Mouse (Mus musculus) gastrocnemius, postnatal 36 days (tissue): Measurements from ENCODE around the gene Chd9. TPM values are rescaled to one million over a fixed set of nuclear protein-coding genes. Genes with fewer than 3 reads are reported as not detected.
"Not testable (repeated sequence)": the region's sequence is repeated elsewhere in the genome, so short reads cannot be mapped to it uniquely, and the experiment has no call there.

Experiments used
- DNase-seq, 2 experiments: peaks; one replicate each; pipeline ENCODE4 v3.0.0; 2022
- intact Hi-C: fragments of 180-260 bp; cut with DNase I; formaldehyde crosslinking; loops from one replicate; pipeline ENCODE4 v1.15.1; 2025
- total RNA-seq, 2 experiments: library from RNA; stranded (reverse); gene quantifications; 2 replicates each; pipeline ENCODE4 v1.2.3; 2021

Chd9 gene
- total RNA-seq, 2 experiments from 2014 or later: 47.5 to 68.0 TPM

DNA sequence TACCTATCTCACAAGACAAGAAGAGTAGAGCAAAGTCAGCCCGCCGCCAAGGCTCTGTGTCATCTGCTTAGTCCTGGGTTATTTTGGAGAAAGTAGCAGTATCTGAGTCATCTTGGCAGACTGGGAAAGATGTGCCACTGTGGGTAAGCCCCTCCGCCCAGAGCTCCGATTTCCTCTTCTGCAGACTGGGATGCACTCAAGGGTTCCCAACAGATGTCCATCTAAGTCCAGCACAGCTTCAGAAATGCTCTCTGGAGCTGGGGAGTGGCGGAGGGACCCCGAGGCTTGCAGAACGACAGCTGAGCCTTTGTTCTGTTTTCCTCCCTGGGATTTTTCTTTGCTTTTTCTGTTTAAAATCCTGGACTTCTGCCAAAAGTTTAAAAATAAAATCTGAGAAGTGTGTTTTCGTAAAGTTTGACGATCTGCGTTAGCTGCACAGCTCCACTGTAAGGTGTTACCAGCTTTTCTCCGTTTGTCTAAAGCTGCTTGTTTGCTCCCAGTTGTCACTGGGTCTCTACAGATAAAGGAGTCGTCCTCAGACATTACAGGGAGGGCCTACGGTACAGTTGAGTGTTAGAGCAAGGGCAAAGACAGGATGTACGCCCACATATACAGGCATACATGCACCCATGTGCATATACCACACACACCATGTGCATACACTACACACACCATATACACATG is 66.2 kb downstream of the Chd9 start:
- DNase-seq: no peak
- intact Hi-C loops: no loop called here

DNA sequence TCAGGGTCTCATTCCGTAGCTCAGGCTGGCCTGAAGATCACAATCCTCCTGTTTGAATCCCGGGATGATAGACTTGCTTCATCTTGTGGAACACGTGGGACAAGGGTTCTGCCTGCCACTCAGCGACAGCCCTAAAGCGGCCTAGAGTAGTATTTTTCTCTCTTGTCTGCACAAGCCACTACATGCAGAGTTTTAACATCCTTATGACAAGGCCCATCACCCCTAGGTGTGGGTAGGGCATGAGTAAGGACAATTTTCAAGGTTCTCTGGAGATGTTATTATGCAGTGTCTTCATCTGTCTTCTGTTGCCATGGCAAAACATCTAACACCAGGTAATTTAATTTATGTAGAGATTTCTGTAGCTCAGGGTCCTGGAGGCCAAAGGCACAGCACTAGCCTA is 69.2 kb downstream of the Chd9 start:
- DNase-seq: no peak
- intact Hi-C loops: no loop called here

DNA sequence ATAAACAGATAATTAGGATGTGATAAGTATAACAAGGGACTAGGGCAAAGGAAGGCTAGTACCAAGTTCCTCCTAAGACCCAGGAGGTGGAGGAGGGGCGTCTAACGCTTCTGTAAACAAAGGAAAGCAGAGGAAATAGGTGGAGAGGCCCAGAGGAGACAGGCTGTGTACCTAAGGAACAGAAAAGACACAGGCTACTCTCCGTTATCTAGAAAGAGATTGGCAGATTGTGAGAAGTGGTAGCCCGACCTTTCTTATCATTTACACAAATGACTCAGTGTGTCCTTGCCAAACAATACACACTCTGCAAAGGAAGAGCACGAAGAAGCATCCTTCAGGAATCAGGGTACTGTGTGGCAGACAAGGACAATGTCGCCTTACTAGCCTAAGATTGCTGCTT is 70.4 kb downstream of the Chd9 start:
- intact Hi-C loops: no loop called here
- DNase-seq: no peak

DNA sequence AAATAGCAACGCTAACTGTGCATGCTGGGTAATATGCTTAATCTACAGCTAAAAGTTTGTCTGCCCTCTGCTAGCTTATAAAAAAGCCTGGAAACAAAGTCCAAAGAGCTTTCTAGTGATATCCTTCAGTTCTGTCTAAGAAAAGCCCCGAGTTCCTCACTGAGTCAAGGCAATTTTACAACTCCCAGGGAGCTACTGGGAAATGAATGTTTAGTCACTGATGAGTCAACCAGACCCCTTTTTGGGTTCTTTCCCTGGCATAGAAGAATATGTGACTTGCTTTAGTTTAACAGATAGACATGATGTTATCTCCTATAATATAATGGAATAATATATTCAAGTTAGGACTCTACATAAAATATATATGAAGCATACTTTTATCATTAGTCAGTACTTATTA is 73.8 kb downstream of the Chd9 start:
- intact Hi-C loops: no loop called here
- no peak for DNase-seq

DNA sequence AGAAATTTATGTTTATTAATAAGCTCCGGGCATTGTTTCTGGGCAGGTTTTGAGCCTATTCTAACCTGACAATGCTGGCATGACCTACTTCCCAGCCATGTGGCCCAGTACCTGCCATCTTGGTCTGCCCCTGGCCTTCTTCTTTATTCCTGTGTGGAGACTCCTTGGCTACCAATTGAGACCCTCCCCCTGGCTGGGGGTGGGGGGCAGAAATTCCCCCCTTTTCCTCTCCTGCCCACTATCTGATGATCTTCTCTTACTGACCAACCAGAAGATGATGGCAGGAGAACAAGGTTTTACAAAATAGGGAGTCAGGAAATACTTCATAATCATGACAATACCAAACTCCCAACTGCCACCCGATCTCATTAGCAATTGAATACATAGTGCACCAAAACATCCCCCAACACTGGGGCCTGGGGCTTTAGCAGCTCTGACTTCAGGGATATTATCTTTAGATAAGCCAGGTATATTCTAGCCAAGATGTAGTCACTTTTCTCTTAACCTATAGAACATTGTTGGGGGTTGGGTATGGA is 76.1 kb downstream of the Chd9 start:
- DNase-seq: no peak
- intact Hi-C loops: no loop called here

DNA sequence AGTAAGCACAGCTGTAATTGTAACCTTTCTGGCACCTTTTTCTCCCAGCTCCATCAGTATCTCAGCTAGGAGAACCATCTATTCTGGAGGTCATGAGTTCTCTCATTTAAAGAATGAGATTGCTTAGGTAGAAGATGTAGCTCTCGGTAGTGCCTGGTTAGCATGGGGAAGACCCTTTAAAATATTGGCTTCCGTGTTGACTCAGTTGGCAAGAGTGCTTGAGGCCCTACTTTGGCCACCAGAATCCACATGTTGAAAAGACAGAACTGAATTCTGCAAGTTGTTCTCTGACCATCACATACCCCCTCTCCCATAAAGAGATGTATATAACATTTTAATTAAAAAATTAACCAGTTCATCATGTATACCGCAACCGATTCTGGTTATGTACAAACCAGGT is 78.8 kb downstream of the Chd9 start:
- DNase-seq: no peak
- intact Hi-C loops: loop anchor here (5.0 kb wide), 1 partner anchor 35 kb away; no protein-coding TSS in a partner anchor

DNA sequence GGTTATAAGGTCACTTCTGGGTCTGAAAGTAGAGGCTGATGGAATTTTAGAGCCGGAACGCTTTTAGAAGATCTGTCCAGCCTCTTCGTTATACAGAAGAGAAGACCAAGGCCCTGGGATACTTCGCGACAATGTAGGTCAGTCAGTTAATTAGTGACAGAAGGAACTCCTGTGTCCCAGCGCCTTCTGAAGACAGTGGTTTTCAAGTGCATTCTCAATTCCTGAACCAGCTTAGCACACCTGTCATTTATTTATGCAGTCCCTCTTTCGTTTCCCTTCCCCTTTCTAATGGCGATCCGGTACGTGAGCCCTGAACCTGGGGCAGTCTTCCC is 79.3 kb downstream of the Chd9 start:
- intact Hi-C loops: loop anchor here (5.0 kb wide), 1 partner anchor 35 kb away; no protein-coding TSS in a partner anchor

DNA sequence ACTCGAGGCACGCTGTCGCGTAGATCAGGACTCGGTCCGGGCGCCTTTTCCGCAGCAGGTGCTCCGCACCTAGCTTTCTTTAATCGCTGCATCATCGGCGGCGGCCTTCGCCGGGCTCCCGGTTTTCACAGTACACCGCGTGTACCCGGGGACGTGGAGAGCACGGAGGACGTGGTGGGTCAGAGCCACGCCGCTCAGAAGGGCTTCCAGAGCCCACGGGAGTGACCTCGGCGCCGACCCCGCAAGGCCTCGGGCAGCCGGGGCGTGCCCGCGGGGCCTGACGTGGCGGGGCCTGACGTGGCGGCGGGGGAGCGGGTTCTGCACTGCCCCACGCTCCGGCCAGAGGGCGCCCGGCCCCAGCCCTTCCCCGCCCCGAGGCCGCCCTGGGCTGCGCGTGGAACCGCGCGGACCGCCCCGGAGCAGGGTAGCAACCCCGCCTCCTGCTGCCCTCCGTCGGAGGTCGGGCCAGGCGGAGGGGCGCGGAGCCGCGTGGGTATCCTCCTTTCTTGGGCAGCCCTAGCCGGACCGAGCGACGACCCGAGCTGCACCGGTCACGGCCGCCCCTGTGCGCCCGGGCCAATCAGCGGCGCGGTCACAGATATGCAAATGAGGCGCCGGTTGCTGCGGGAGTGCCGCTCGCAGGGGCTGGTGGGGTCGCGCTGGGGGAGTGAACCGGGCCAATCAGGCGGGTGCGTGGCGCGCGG is 79.8 kb downstream of the Chd9 start:
- intact Hi-C loops: loop anchor here (1.0 to 5.0 kb wide), 2 partner anchors 36 to 80 kb away; partner anchors contain the start of gene Chd9

More for the DNA sequence above, 79.3 kb downstream of the Chd9 start:
- DNase-seq: no peak

DNA sequence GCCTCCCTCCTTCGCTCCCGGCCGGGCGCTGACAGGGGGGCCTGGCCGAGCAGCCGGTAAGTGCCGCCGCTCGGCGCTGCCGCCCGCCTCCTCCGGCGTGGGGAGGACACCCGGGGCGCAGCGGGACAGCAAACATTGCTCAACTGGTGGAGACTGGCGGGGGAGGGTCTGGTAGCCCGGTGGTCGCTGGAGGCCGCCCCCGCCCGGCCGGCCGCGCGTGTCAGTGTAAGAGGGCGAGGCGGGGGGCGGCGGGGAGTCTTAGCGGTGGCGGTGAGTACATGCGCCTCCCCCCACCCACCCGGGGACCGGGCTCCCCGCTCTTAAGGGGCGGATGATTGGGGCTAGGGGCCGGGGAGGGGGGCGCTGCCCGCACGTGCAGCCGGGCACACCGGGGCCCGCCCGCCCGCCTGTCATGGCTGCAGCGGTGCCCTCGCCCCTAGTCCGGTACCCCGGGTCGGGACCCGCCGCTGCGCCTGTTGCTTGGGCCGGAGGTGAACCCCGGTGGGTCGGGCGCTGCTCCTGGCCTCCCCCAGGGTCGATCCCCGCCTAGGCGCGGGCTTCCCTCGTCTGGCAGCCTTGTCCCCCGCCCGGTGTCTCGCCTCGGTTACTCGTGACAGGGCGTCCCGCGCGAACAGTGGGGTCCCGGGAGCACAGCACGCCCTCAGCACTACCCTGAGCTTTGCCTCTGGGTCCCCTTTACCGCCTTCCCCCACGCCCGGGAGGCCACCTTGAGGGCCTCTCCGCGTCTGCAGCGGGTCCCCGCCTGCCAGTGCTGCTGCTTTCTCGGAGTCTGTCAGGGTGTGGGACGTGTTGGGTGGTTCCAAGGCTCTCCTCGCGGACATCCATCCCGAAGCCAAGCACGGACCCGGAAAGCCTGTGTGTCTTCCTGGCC is 80.7 kb downstream of the Chd9 start:
- intact Hi-C loops: loop anchor here (1.0 to 5.0 kb wide), 2 partner anchors 37 to 81 kb away; partner anchors contain the start of gene Chd9
- peak; percentile 38 to 57 for DNase-seq

More for the DNA sequence above, 79.8 kb downstream of the Chd9 start:
- peak; percentile 97 for DNase-seq

DNA sequence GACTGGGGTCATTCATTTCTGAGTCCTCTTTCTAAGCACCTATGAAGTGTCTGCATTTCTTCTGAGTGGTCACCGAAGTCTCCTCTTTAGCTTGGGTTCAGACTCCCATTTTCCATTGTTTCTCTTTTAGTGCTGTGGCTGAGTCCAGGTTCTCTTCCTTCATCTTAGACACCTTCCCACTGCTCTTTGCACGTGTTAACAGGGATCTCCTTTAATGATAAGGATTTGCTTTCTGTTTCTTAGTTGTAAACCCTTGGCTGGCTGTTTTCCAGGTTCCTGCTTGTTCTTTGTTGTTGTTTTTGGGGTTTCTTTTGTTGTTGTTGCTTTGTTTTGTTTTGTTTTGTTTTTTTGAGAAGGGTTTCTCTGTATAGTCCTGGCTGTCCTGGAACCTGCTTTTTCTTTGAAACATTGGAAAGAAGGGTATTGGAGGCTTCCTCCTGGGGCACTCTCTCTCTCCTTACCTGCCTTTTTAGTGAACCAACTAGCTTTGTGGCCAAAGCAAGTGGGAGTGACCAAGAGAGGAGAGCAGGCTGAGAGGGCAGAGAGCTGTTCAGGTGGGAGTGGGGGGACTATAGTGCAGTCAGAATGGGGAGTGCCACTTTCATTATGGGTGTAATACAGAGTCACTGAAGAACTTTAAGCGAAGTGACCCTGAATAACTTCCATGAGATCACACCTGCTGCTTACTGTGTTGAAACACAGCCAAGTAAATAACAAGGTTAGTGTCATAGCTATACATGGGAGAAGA is 95.2 kb downstream of the Chd9 start:
- DNase-seq: no peak
- intact Hi-C loops: no loop called here

DNA sequence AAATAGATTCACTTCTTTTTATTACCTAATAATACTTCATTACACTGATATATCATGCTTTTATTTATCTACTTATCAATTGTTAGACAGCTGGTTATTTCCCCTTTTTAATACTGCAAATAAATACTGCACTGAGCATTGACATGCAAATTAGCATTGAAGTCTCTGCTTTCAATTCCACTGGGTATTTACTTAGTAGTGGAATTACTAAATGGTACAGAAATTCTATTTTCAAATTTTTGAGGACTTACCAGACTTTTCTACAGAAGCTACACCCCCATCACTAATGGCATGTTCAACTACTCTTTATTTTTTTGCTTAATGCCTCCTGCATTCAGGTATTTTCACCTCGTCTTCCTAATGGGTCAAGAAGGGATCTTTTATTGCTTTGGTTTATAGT is 100.3 kb downstream of the Chd9 start:
- no peak for DNase-seq
- intact Hi-C loops: no loop called here

DNA sequence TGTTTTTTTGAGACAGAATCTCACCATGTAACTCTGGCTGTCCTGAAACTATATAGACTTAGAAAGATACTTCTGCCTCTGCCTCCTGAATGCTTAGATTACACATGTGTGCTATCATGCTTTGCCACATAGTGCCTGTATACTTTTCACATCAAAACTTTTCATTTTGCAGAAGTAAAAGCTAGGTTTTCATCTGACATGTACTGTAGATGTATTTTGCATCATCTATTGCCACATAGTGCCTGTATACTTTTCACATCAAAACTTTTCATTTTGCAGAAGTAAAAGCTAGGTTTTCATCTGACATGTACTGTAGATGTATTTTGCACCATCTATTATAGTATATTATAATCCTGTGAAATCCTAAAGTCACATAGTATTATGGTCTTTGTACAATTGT is 102.0 kb downstream of the Chd9 start:
- intact Hi-C loops, DNase-seq: not testable (repeated sequence)

DNA sequence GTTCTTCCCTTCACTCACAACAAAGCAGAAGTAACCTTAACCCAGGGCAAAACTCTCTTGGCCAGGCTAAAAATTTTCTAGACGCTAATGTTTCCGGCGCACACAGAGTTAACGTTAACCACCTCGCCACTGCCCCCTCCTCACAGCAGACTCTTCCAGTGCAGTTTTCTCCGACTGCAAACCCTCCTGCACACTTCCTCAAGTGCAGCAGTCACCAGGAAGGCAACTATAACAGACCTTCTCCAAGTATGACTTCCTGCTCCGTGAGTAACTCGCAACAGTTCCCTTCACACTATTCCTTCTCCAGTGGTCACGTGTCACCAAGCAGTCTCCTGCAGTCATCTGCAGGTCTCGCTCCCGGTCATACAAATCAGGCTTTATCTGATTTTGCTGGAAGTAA is 104.8 kb downstream of the Chd9 start:
- DNase-seq: no peak
- intact Hi-C loops: no loop called here

DNA sequence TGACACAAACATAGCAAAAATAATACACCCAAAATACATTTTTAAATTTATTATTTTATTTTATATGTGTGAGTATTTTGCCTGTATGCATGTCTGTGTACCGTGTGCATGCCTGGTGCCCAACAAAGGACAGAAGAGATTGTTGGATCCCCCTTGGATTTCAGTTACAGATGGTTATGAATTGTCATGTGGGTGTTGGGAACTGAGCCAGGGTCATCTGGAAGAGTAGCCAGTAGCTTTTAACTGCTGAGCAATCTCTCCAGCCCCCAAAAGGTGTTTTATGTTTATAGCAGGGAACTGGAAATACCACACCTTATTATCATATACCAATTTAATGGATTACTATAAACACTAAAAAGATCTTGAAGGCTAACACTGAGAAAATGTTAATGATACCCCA is 106.6 kb downstream of the Chd9 start:
- DNase-seq: no peak
- intact Hi-C loops: no loop called here

DNA sequence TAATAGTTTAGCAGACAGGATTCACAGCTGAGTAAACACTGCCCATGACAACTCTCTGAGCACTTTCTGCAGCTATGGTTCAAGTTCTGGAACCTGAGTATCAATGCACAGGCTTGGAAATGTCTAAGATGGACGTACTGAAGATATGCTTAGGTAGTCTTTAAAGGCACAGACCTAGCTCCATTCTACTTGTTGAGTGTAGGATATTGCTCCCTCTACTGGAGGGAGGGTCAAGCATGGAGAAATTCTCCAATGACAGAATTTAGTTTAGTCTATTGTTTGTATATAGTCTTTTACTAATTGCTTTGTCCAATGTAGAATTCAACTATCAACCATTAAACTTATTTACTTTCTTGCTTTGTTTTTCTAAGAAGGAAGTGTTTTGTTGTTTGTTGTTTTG is 108.7 kb downstream of the Chd9 start:
- DNase-seq: no peak
- intact Hi-C loops: no loop called here

DNA sequence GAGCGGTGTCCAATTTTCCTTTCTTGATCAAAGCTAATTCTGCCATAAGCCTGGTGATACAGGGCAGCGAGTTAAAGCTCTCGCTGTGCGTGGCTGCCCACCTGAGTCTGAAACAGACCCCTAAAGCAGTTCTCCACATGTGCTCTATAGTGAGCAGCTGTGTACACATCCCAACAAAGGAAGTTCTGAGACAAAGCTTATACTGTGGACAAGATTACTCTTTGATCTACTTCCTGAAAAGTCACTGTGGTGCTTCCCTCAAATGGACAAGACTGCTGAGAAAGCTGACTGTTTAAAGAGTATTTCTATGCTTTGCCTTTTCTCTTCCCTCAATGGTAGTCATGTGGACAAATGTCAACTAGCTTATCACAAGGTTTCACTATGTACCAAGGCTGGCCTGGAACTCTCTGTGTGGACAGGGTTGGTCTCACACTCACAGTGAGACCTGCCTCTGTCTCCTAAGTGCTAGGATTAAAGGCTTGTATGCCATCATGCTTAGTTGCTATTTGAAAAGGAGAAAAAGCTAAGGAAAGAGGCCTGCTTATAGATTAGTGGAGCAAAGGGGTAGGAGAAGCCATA is 110.3 kb downstream of the Chd9 start:
- intact Hi-C loops: no loop called here
- no peak for DNase-seq

DNA sequence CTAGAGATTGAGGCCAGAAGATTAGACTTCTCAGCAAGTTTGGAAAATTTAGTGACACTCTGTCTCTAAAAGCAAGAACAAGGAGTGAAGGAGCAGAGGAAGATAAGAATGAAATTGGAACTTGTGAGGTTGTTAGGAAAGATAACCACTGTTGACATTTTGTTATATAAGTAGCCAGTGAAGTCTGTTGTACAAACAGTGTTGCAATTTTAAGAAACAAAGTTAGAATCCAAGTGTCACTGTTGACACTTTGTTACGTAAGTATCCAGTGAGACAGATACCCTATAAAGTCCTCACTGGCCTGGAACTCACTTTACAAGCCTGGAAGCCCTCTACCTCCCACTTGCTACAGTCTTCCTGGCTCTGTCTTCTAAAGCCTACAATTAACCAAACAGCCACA is 111.7 kb downstream of the Chd9 start:
- no peak for DNase-seq
- intact Hi-C loops: no loop called here

DNA sequence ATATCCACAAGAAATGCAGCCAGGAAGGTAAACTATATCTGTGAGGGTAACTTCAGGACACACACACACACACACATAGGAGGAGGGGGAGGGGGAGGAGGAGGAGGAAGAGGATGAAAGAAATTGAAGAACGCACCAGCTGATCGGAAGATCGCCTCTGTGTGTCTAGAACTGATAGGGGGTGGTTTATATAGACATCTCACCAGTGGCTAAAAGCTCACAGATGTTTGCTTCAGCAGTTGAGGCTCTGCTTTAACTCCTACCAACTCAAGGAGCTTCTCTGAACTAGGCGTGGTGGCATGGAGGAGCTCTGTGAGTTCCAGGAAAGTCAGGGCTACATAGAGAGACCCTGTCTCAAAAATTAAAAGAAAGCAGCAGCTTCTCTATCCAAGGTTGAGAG is 115.6 kb downstream of the Chd9 start:
- intact Hi-C loops: no loop called here
- DNase-seq: no peak

DNA sequence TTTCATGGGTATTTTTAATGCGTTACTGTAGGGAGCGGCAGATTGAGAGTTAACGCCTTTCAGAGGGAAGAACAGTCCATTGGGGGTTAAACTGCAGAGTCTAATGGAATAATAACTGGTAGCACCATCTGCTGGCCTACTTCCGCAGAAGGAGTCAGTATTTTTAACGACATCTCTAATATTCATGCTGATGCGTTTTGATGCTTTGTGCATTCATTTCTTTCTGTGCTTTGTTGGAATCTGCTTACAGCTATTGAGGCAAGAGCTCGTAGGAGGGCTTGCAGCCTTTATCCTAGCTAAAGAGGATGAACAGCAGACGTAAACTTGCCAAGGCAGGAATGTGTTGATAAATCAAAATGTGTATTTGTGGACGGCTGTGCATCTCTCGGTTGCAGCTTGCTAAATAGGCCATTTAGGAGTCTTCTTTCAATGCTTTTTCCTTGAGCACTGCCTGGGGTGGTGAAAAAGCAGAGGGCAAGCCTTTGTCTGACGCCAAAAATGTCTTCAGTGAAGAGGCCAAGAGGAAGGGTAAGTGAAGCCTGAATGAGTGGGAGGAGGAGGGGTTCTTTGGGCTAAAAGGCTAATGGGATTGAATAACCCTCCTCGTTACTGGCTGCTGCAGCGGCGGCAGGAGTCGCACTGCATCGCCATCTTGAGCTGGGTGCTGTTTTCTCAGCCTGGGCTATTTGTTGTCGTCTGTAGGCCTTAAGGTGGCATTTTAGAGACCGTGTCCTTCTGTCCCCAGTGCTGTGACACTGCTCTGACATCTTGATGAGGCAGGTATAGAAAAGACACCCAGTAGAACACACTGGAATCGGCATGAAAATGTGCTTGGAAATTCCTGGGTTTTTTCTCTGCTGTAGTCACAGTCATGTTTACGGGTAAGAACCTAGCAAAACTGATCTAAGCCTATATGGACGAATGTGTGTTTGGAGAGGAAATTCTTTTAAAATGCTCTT is 126.9 kb downstream of the Chd9 start:
- DNase-seq: peak; percentile 33 to 48
- intact Hi-C loops: loop anchor here (5.0 kb wide), 2 partner anchors 43 to 128 kb away; partner anchors contain the start of gene Chd9
